Mouse (Mus musculus) stomach, embryonic 15.5 days (tissue): Measurements from ENCODE around the gene Crct1. TPM values are rescaled to one million over a fixed set of nuclear protein-coding genes. Genes with fewer than 3 reads are reported as not detected.

ENCODE experiments used
- ATAC-seq: fragments of 200-750 bp; cut with Nextera tagmentation; 2 replicates; pipeline ENCODE4 v1.8.0; 2017; ENCODE audit warnings: low read depth, moderate number of reproducible peaks, moderate TSS enrichment; ENCODE audit not compliant: insufficient read depth, low FRiP score
- H3K27ac ChIP-seq: fragments of 300-500 bp; sonication (generic); 2 replicates; pipeline ENCODE4 v1.5.1; 2015; ENCODE audit warnings: mild to moderate bottlenecking, inconsistent platforms
- H3K27me3 ChIP-seq: fragments of 300-500 bp; sonication (generic); replicated peaks from 2 replicates; pipeline ENCODE4 v1.6.1; 2015; ENCODE audit warnings: inconsistent platforms
- H3K36me3 ChIP-seq: fragments of 300-500 bp; sonication (generic); 2 replicates; pipeline ENCODE4 v1.6.1; 2015; ENCODE audit warnings: inconsistent platforms
- H3K4me1 ChIP-seq: fragments of 300-500 bp; sonication (generic); 2 replicates; pipeline ENCODE4 v1.6.1; 2015; ENCODE audit warnings: inconsistent platforms
- H3K4me2 ChIP-seq: fragments of 300-500 bp; sonication (generic); 2 replicates; pipeline ENCODE4 v1.6.1; 2015; ENCODE audit warnings: mild to moderate bottlenecking, inconsistent platforms
- H3K4me3 ChIP-seq: fragments of 300-500 bp; sonication (generic); replicated peaks from 2 replicates; pipeline ENCODE4 v1.5.1; 2015; ENCODE audit warnings: inconsistent platforms
- H3K9ac ChIP-seq: fragments of 300-500 bp; sonication (generic); 2 replicates; pipeline ENCODE4 v1.6.1; 2015; ENCODE audit warnings: inconsistent platforms
- H3K9me3 ChIP-seq: fragments of 300-500 bp; sonication (generic); 2 replicates; pipeline ENCODE4 v1.6.1; 2016; ENCODE audit warnings: inconsistent platforms
- WGBS: fragments of 180-500 bp; shearing (Covaris S2); methylation state at CpG from one replicate; pipeline ENCODE4 v1.1.7; 2015; 5-methylcytosine and 5-hydroxymethylcytosine counted together
- polyA plus RNA-seq: library from polyadenylated mRNA; unstranded; fragments of >200 nt; fragmentation: Nextera tagmentation; extraction: Ambion mirVana; gene quantifications from 2 replicates; pipeline ENCODE4 v1.2.1, GENCODE M21; 2015

Gene Crct1
- polyA plus RNA-seq, 1 experiment from 2014 or later: 22.7 TPM

DNA sequence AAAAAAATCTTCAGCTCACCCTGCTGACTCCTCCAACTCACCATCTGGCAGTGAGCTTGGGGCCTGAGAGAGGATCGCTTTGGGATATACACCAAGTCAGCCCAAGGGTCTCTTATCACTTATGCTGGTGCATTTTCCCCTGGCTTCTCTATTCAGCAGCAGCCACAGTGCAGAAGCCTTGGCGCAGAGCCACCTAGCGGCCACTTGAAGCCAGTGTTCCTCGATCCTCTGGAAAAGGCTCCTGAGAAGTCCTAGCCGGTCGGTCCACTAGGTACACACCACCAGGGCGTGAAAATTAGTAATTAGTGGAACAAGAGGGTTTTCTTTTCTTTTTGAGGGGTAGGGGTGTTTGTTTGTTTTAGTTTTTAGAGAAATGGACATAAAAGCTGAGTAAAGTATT, 16.8 kb downstream of the Crct1 start:
- WGBS: 7% methylated on average over 7 of the region's 7 CpGs
- Histone ChIP-seq H3K4me1 (no peaks in the 10 kb centered on the region), H3K9me3 (no peaks in the 10 kb centered on the region), H3K27me3 (no peaks in the 10 kb centered on the region), H3K36me3 (no peaks in the 10 kb centered on the region), H3K9ac (no peak overlapping the region), H3K27ac (no peak overlapping the region), H3K4me3 (no peak overlapping the region), H3K4me2 (no peak overlapping the region)
- ATAC-seq: peak; percentile 79

DNA sequence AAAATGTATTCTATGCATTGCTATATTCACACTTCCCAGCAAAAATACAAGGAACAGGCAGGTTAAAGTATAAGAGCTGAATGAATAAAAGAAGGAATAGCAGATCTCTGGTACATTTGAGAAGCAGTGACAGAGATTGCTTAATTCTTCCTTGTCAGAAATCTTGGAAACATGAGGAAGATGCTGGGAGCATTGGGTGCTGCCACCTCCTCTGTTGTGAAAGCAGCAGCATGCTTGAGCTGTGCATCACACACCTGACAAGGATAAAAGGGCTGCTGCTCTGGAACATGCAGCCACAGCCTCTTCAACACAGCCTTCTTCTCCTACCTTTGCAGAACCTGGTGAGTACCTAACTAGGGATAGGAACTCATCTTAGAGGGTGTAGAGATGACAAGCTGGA, 23.6 kb downstream of the Crct1 start, which contains the start of gene Lce3f:
Lce3f (plus strand) TSS at position 301 of the 400 bp plus-strand sequence.
- Histone ChIP-seq H3K9ac (no peak within 1 kb of the TSS), H3K4me2 (no peak within 1 kb of the TSS), H3K4me3 (no peak within 1 kb of the TSS), H3K27ac (no peak within 1 kb of the TSS), H3K27me3 (no peaks in the 10 kb centered on the region), H3K4me1 (no peaks in the 10 kb centered on the region), H3K36me3 (no peaks in the 10 kb centered on the region), H3K9me3 (no peaks in the 10 kb centered on the region)
- ATAC-seq: no peak

GRCm38 (mm10) chr3:92978484-92978883, 37.0 kb downstream of the Crct1 start:
- WGBS: 66% methylated on average over 2 of the region's 2 CpGs
- Histone ChIP-seq H3K4me1 (no peaks in the 10 kb centered on the region), H3K27ac (no peak overlapping the region), H3K4me2 (no peak overlapping the region), H3K4me3 (no peak overlapping the region), H3K9me3 (no peaks in the 10 kb centered on the region), H3K36me3 (no peaks in the 10 kb centered on the region), H3K9ac (no peak overlapping the region), H3K27me3 (no peaks in the 10 kb centered on the region)
- no peak for ATAC-seq

GRCm38 (mm10) chr3:92966761-92967160, 48.7 kb downstream of the Crct1 start, which contains the start of gene Lce3e:
Gene Lce3e, plus strand, starts transcription at chr3:92967061.
- Histone ChIP-seq H3K9me3 (no peaks in the 10 kb centered on the region), H3K4me2 (no peak within 1 kb of the TSS), H3K9ac (no peak within 1 kb of the TSS), H3K4me1 (no peaks in the 10 kb centered on the region), H3K27me3 (no peaks in the 10 kb centered on the region), H3K27ac (no peak within 1 kb of the TSS), H3K36me3 (no peaks in the 10 kb centered on the region), H3K4me3 (no peak within 1 kb of the TSS)
- WGBS: 86% methylated on average over 2 of the region's 2 CpGs
- ATAC-seq: no peak

Other genes starting within 250 kb of the Crct1 start
- not detected in 2 replicates for gene Lce1i, start 236.8 kb downstream of the Crct1 start, polyA plus RNA-seq
- not detected in 2 replicates for gene Lce1j, start 225.2 kb downstream of the Crct1 start, polyA plus RNA-seq
- gene Lce1k, start 207.8 kb downstream of the Crct1 start, polyA plus RNA-seq: not detected in 2 replicates
- gene Kprp, start 188.4 kb downstream of the Crct1 start, polyA plus RNA-seq: 0.05 TPM in 1 of 2 replicates, not detected in the other
- not detected in 2 replicates for gene Lce1l, start 164.4 kb downstream of the Crct1 start, polyA plus RNA-seq
- not detected in 2 replicates for gene 2310050C09Rik, start 145.5 kb downstream of the Crct1 start, polyA plus RNA-seq
- gene Lce3a, start 89.5 kb downstream of the Crct1 start, polyA plus RNA-seq: 0.62 TPM in 1 of 2 replicates, not detected in the other
- gene Lce3b, start 82.7 kb downstream of the Crct1 start, polyA plus RNA-seq: not detected in 2 replicates
- not detected in 2 replicates for gene Lce3c, start 71.2 kb downstream of the Crct1 start, polyA plus RNA-seq
- gene Lce3d, start 58.3 kb downstream of the Crct1 start, polyA plus RNA-seq: not detected in 2 replicates
- gene Lce3e, start 48.6 kb downstream of the Crct1 start, polyA plus RNA-seq: 0.36 TPM in 1 of 2 replicates, not detected in the other
- 2.3 TPM in 1 of 2 replicates, not detected in the other for gene Lce3f, start 23.5 kb downstream of the Crct1 start, polyA plus RNA-seq
- not detected in 2 replicates for gene Lce1m, start 3.4 kb upstream of the Crct1 start, polyA plus RNA-seq
- not detected in 2 replicates for gene Gm4858, start 53.1 kb upstream of the Crct1 start, polyA plus RNA-seq
- 0.68 TPM in 1 of 2 replicates, not detected in the other for gene Crnn, start 129.1 kb upstream of the Crct1 start, polyA plus RNA-seq
- not detected in 2 replicates for gene Flg2, start 181.6 kb upstream of the Crct1 start, polyA plus RNA-seq